Mouse (Mus musculus): Measurements from ENCODE around the gene Nf2. TPM values are rescaled to one million over a fixed set of nuclear protein-coding genes. Genes with fewer than 3 reads are reported as not detected.

Gene Nf2
- total RNA-seq, 2 experiments from 2014 or later: 74.3 to 74.7 TPM

DNA sequence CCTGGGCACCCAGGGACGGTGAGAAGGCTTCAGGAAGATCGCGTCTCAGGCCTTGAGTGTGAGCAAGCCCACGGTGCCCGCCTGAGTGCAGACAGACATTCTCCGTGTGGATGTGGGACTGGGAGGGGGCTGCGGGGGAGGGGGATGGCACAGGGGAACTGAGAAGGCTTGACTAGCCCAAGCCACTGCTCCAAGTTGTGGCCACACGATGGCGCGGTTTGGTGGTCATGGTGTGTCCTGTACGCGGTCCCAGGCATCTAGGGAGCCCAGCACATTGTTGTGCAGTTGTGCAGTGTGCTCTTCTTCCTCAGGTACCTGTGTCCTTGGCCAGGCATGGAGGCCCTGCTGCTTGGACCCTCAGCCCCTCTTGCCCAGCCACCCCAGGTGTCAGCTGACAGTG, 115.2 kb downstream of the Nf2 start:
- no peak for DNase-seq (ENCODE audit: extremely low spot score in 1 of 2, low spot score in 2 of 2)
- Histone ChIP-seq H3K27ac (no peak overlapping the region), H3K4me3 (no peak overlapping the region)
- intact Hi-C loops (cut with DNase I): no loop called here
- TF ChIP-seq CTCF (IDR thresholded peaks at IDR 0.05): no peak; the same call in none of the 2 replicates

DNA sequence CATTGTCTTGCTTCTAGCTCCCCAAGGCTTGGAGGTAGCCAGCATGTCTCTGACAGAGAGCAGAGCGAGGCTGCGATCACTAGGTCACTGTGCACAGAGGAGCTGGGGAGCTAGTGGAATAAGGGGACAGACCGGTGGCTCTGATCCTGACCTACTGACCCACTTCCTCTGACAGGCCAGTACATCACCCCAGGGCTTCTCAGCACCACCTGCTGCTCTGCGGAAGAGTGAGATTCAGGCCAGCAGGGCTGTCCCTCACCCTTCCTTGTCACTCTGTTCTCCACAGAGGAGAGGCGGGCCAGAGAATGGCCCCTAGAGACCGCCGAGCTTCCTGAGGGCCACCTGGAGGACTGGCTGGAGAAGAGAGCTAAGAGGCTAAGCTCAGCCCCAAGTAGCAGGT, 117.6 kb downstream of the Nf2 start:
- Histone ChIP-seq H3K4me3 (no peak overlapping the region), H3K27ac (no peak overlapping the region)
- TF ChIP-seq CTCF (IDR thresholded peaks at IDR 0.05): no peak
- intact Hi-C loops (cut with DNase I): no loop called here
- no peak for DNase-seq (ENCODE audit: extremely low spot score in 1 of 2, low spot score in 2 of 2)

DNA sequence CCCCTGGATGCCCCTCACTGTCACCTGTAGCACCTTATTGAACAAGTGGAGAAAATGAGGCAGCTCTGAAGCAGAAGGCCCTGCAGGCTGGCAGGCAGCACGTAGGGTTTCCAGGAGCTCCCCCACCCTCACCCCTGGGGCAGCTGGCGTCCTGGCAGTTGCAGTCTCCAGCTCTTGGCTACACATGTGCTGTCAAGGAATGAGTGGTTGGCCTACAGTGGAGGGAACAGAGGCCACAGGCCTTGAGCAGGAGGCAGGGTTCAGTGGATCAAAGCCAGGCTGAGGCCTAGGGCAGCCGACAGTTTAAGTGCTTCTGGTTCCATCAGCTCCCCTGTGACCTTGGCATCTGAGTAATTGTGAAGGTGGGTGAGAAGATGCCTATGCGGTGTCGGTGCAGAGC, 118.4 kb downstream of the Nf2 start:
- DNase-seq (ENCODE audit: extremely low spot score in 1 of 2, low spot score in 2 of 2): no peak
- intact Hi-C loops (cut with DNase I): no loop called here
- H3K27ac ChIP-seq: no peak overlapping the region
- H3K4me3 ChIP-seq: no peak overlapping the region
- no peak for TF ChIP-seq CTCF (IDR thresholded peaks at IDR 0.05)

DNA sequence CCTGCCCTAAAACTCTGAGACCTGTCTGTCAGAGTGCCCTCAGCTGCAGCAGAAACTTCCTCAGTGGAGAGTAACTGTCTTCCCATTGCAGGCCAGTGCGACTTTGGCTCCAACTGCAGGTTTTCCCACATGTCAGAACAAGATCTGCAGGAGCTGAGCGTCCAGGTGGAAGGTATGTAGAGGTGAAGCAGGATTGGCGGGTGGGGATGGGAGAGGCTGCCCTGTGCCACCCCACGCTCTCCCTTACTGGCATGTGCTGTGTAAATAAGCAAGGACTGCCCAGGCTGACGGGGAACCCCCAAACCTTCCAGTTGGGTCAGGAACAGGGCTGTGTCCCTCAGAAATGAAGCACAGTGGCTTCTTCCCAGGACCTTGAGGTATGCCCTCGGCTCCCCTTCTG, 119.2 kb downstream of the Nf2 start:
- Histone ChIP-seq H3K27ac (no peak overlapping the region), H3K4me3 (no peak overlapping the region)
- no peak for DNase-seq (ENCODE audit: extremely low spot score in 1 of 2, low spot score in 2 of 2)
- TF ChIP-seq CTCF (IDR thresholded peaks at IDR 0.05): no peak
- intact Hi-C loops (cut with DNase I): no loop called here

DNA sequence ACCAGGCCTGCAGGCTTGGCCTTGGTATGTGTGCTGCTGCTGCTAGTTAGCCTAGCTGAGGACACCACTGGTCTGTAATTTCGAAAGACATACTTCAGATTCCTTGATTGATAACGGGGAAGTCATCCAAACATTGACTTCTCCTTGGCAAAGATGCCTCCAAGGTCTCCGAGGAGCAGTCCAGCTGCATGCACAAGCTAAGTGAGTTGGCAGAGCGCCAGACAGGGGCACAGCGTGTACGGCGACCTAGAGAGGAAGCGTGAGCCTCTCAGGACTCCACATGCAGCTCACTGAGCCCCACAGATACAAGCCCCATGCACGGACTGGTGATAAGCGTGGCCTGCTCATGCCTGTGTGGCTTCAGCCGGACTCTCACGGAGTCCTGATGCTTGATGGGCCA, 119.7 kb downstream of the Nf2 start:
- intact Hi-C loops (cut with DNase I): no loop called here
- Histone ChIP-seq H3K27ac (no peak overlapping the region), H3K4me3 (no peak overlapping the region)
- TF ChIP-seq CTCF (IDR thresholded peaks at IDR 0.05): no peak
- no peak for DNase-seq (ENCODE audit: extremely low spot score in 1 of 2, low spot score in 2 of 2)

DNA sequence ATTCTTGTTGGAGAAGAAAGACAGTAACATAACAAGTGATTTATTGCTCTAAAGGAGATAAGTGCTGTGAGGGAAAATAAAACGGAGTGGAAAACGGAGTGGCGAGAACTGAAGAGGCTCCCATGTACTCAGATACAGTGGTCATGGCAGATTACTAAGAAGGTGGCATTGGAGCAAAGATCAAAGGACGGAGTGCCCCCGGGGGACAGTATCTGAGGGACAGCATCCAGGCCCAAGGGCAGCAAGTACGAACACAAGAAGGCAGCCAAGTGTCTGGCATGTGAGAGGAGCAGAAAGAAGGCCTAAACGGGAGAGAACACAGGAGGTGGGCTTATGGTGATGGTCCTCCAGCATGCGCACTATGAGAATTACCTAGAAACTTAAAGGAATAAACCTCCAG, 127.6 kb downstream of the Nf2 start:
- no peak overlapping the region for H3K27ac ChIP-seq
- no peak for TF ChIP-seq CTCF (IDR thresholded peaks at IDR 0.05)
- no peak for DNase-seq (ENCODE audit: extremely low spot score in 1 of 2, low spot score in 2 of 2)
- intact Hi-C loops (cut with DNase I): no loop called here
- H3K4me3 ChIP-seq: no peak overlapping the region

DNA sequence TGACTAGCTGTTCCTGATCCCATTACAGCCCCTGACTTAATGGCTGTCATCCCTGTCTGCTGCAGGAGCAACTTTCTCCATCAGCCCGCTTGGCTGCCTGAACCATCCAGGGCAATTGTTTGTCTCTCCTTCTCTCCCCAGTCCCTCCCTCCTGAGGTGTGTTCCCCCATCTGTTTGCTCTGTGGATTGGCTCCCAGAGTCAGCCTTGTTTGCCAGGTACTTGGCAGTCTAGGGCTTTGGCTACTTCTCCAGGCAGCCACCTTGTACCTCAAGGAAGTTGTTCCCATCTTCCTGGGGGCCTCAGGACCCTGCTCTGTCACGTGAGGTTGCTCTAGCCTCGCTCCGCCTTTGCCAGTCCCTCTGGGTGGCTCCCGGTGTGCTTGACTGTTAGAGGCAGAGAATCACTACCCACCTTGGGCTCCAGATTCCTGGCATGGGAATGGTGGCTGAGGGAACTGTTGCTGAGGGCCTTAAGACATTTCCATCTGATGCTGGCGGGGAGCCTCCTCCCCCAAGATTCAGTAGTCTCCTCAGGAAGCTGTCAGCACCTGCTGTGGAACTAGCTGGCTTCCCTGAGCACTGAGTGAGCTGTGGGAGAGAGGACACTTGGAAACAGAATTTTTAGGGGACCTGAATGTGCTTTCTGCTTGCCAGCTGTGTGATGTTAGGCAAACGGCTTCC, 128.3 kb downstream of the Nf2 start:
- H3K4me3 ChIP-seq: no peak overlapping the region
- 0 out of 2 replicates have a peak overlapping the region, but pooled peaks have one; percentile 36 for H3K27ac ChIP-seq
- TF ChIP-seq CTCF (IDR thresholded peaks at IDR 0.05): no peak
- DNase-seq (ENCODE audit: extremely low spot score in 1 of 2, low spot score in 2 of 2): no peak
- intact Hi-C loops (cut with DNase I): no loop called here

DNA sequence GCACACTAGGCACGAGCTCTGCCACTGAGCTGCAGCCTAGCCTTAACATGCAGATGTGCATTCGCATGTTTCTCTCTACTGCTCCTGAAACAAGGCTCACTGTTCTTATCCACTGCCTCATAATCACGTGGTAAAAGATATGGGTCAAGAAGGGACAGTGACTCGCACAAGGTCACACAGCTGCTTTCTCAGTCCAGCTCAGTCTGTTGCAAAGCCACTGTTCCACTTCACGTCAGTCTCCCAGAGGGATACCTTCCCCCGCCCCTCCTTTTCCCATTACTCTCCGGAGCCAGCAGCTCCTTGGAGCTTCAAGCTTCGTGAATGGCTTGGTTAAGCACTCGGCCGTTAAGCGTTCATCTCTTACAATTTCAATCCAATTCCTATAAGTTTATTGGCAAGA, 128.9 kb downstream of the Nf2 start:
- TF ChIP-seq CTCF (IDR thresholded peaks at IDR 0.05): no peak
- Histone ChIP-seq H3K27ac (0 out of 2 replicates have a peak overlapping the region, but pooled peaks have one; percentile 8), H3K4me3 (no peak overlapping the region)
- intact Hi-C loops (cut with DNase I): no loop called here
- DNase-seq (ENCODE audit: extremely low spot score in 1 of 2, low spot score in 2 of 2): no peak

DNA sequence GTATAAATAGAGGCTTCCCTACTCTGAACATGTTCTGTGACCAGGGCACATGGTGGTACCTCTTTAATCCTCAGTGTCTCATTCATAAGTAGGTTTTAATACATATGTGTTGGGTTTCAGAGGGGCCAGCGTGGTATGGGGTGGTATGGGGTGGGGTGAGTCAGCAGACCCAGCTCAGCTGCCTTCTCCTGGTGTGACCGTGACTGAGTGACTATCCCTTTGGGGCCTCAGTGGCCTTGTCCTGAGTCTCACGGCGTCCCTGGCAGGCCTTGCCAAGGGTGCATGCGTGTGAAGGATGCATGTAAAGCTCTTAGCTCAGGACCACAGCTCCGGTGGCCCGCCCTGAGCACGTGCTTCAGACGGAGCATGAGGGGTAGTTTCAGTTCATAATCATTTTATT, 129.4 kb downstream of the Nf2 start:
- intact Hi-C loops (cut with DNase I): no loop called here
- Histone ChIP-seq H3K27ac (0 out of 2 replicates have a peak overlapping the region, but pooled peaks have one; percentile 8), H3K4me3 (no peak overlapping the region)
- TF ChIP-seq CTCF (IDR thresholded peaks at IDR 0.05): no peak
- no peak for DNase-seq (ENCODE audit: extremely low spot score in 1 of 2, low spot score in 2 of 2)

DNA sequence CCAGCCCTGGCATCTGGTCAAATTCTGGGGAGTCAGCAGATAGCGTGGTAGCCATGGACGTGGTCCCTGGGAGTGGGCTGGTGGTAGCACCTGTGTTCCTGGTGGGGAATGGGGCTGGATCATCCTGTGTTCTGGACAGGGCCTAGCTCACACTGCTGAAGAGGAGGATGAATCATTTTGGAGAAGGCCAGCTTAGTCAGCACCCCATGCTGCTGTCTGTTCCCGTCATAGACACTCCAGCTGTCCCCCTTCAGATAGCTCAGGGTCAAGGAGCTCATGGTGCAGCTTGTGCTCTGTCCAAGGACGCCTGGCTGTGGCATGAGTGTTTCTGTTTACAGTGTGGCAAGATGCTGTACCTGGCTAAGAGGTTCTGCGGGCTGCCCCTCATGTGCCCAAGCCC, 130.8 kb downstream of the Nf2 start:
- no peak for TF ChIP-seq CTCF (IDR thresholded peaks at IDR 0.05)
- Histone ChIP-seq H3K4me3 (no peak overlapping the region), H3K27ac (no peak overlapping the region)
- intact Hi-C loops (cut with DNase I): no loop called here
- DNase-seq (ENCODE audit: extremely low spot score in 1 of 2, low spot score in 2 of 2): no peak

DNA sequence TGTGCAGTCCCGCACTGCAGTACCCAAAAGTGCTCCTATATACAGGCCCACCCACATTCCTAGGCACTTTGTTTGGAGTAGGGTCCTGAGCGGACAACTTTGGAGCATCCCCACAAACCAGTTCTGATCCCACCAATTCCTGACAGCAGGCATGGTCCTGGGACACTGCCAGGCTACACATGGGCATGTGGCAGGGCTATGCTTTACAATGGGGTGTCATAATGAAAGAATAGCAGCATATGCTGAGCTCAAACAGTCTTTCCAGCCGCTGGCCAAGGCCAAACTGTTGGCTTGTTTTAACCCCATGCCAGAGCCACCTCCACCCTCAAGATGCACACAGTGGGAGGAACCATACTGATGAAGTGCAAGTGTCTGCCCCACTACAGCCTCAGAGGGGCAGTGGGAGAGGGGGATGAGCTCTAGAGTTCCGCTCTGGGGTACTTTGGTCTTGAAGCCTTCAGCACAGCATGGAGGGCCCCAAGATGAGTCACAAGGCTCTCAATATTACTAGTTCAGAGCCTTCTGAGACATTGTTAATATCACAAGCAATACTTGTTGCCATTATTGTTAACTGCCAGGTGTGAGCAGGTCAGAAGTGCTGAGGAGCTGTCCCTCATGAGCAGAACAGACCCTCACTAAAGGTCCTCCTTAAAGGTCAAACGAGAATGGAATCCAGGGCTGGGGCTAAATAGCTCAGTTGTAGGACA, 132.7 kb downstream of the Nf2 start:
- intact Hi-C loops (cut with DNase I): no loop called here
- DNase-seq (ENCODE audit: extremely low spot score in 1 of 2, low spot score in 2 of 2): no peak
- TF ChIP-seq CTCF (IDR thresholded peaks at IDR 0.05): no peak
- H3K4me3 ChIP-seq: no peak overlapping the region
- H3K27ac ChIP-seq: no peak overlapping the region

Small RNA genes within 50 kb of the gene (microRNA-seq; reads per million reads assigned to microRNA genes)
- 1.5 to 2.6 reads per million in 2 experiments for gene Mir6918

Other genes with a start within 250 kb of the Nf2 start
- gene Gm11032, start 229.5 kb downstream of the Nf2 start, total RNA-seq (2021): not detected
- 10 to 100 TPM; 18.7 to 21.3 TPM for gene Ascc2, start 211.8 kb downstream of the Nf2 start, total RNA-seq (2021)
- 100 to 1,000 TPM; 362 to 374 TPM for gene Uqcr10, start 145.2 kb downstream of the Nf2 start, total RNA-seq (2021)
- gene Zmat5, start 144.9 kb downstream of the Nf2 start, total RNA-seq (2021): 10 to 100 TPM; 31.1 to 33.9 TPM
- 10 to 100 TPM; 15.6 to 22.7 TPM for gene Cabp7, start 102.8 kb downstream of the Nf2 start, total RNA-seq (2021)
- 10 to 100 TPM; 84.8 to 85.8 TPM for gene Nipsnap1, start 24.4 kb upstream of the Nf2 start, total RNA-seq (2021)
- gene Thoc5, start 45.8 kb upstream of the Nf2 start, total RNA-seq (2021): 10 to 100 TPM; 37.4 to 38.9 TPM
- gene Nefh, start 98.5 kb upstream of the Nf2 start, total RNA-seq (2021): 10 to 100 TPM; 47.9 to 54.5 TPM
- gene Ap1b1, start 137.3 kb upstream of the Nf2 start, total RNA-seq (2021): 100 to 1,000 TPM; 156 to 177 TPM
- gene Rasl10a, start 208.6 kb upstream of the Nf2 start, total RNA-seq (2021): 10 to 100 TPM; 71.6 to 84.3 TPM
- gene Gas2l1, start 215.8 kb upstream of the Nf2 start, total RNA-seq (2021): 10 to 100 TPM; 92.1 to 95.3 TPM
- 10 to 100 TPM; 23.7 to 28.0 TPM for gene Rhbdd3, start 249.4 kb upstream of the Nf2 start, total RNA-seq (2021)
- 100 to 1,000 TPM; 309 to 316 TPM for gene Ewsr1, start 249.7 kb upstream of the Nf2 start, total RNA-seq (2021)